Mouse (Mus musculus) left cerebral cortex, adult 2 months (tissue): ENCODE data around the gene Gdpd4. TPM values are rescaled to one million over a fixed set of nuclear protein-coding genes. Genes with fewer than 3 reads are reported as not detected.

Experiments
- DNase-seq, 2 experiments: peaks; one replicate each; pipeline ENCODE4 v3.0.0; 2021 to 2022; ENCODE audit warnings: low spot score in 2 of 2, mixed read lengths in 1 of 2; ENCODE audit errors: extremely low spot score in 1 of 2
- H3K27ac ChIP-seq: fragments of 200-600 bp; 2 replicates; pipeline ENCODE4 v1.8.1; 2022
- H3K4me3 ChIP-seq: fragments of 200-600 bp; 2 replicates; pipeline ENCODE4 v1.8.1; 2022
- CTCF ChIP-seq: fragments of 200-600 bp; IDR thresholded peaks from 2 replicates; pipeline ENCODE4 v1.8.1; 2022; ENCODE audit warnings: antibody characterized with exemption, mild to moderate bottlenecking, moderate library complexity
- intact Hi-C: fragments of 180-260 bp; cut with DNase I; formaldehyde crosslinking; loops from one replicate; pipeline ENCODE4 v1.15.1; 2025
- total RNA-seq, 2 experiments: library from RNA; stranded (reverse); gene quantifications; 2 replicates each; pipeline ENCODE4 v1.2.3; 2021

Gdpd4 gene
- total RNA-seq, 2 experiments from 2014 or later = not detected

DNA sequence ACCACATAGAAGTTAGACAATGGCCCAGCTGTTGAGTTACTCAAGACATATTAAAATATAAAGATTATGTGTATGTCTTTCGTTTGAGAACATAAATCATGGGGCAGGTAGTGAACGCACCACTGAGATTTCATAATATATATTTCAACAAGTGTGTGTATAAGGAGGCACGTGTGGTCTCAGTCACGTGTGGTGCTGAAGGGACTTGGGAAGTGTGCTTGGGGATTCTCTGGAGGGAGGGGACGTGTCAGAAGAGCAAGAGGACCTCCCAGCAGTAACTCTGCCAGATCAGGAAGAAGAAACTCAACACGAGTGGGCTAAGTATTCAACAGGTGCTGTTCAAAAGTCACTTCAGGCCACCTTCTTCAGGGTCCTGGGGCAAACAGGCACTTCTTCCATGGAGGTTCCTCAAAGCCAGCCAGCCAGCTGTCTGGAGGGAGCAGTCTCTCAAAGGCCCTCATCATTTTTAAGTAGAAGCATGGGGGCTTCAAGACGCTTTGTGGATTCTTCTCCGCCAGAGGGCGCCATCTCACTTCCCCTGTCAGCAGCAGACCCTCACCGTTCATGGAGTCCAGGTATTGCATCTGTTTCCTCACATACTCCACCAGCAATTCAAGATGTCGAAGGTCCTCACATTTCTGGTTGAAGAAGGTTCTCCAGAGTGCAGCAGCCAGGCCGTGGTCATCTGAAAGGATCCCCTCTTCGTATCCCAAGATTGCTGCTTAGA is 64.5 kb downstream of the Gdpd4 start:
- intact Hi-C loops = loop anchor here (2.0 kb wide), 1 partner anchor 133 kb away; no protein-coding TSS in a partner anchor
- peak; percentile 47 for TF ChIP-seq CTCF
- Histone ChIP-seq H3K27ac (no peak overlapping the region), H3K4me3 (no peak overlapping the region)
- no peak for DNase-seq

GRCm38 (mm10) chr7:98002617-98003016 is 82.9 kb downstream of the Gdpd4 start:
- DNase-seq = no peak
- intact Hi-C loops = no loop called here
- H3K4me3 ChIP-seq = no peak overlapping the region
- TF ChIP-seq CTCF = no peak
- H3K27ac ChIP-seq = no peak overlapping the region

- DNase-seq = no peak
- TF ChIP-seq CTCF = no peak
- intact Hi-C loops = no loop called here
Observed at GRCm38 (mm10) chr7:98048101-98048824, 128.5 kb downstream of the Gdpd4 start.

GRCm38 (mm10) chr7:98051980-98052379 is 132.2 kb downstream of the Gdpd4 start:
- peak in 1 of 2 experiments; percentile 22 for DNase-seq
- TF ChIP-seq CTCF = peak; percentile 68

More at GRCm38 (mm10) chr7:98048101-98048824, 128.5 kb downstream of the Gdpd4 start:
- Histone ChIP-seq H3K27ac (no peak overlapping the region), H3K4me3 (no peak overlapping the region)

DNA sequence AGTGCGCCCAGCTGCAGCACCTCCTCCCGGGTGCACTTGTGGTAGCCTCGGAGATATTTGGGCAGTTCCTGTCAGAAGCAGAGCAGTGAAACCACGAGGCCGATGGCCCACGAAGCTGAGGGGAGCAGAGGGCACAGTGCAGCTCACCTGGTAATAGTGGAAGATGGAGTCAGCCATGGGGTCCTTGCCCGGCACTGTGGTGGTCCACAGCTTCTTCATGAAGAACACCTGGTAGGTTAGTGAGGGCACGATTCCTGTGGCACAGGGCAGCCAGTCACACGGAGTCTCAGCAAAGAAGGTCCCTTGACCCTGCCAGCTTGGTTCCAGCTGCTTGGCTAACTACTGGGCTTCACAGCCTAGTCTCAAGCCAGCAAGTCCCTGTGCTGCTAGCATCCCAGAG is 134.7 kb downstream of the Gdpd4 start:
- intact Hi-C loops = no loop called here
- no peak overlapping the region for H3K27ac ChIP-seq
- DNase-seq = no peak
- no peak for TF ChIP-seq CTCF
- no peak overlapping the region for H3K4me3 ChIP-seq

More at GRCm38 (mm10) chr7:98051980-98052379, 132.2 kb downstream of the Gdpd4 start:
- no peak overlapping the region for H3K27ac ChIP-seq
- no peak overlapping the region for H3K4me3 ChIP-seq
- intact Hi-C loops = no loop called here

- H3K4me3 ChIP-seq = no peak overlapping the region
- no peak for DNase-seq
- no peak overlapping the region for H3K27ac ChIP-seq
- intact Hi-C loops = no loop called here
- TF ChIP-seq CTCF = no peak
Observed at GRCm38 (mm10) chr7:98054942-98055341, 135.2 kb downstream of the Gdpd4 start.

GRCm38 (mm10) chr7:98066229-98066628 is 146.5 kb downstream of the Gdpd4 start:
- Histone ChIP-seq H3K27ac (no peak overlapping the region), H3K4me3 (no peak overlapping the region)
- no peak for TF ChIP-seq CTCF
- intact Hi-C loops = no loop called here
- DNase-seq = no peak

DNA sequence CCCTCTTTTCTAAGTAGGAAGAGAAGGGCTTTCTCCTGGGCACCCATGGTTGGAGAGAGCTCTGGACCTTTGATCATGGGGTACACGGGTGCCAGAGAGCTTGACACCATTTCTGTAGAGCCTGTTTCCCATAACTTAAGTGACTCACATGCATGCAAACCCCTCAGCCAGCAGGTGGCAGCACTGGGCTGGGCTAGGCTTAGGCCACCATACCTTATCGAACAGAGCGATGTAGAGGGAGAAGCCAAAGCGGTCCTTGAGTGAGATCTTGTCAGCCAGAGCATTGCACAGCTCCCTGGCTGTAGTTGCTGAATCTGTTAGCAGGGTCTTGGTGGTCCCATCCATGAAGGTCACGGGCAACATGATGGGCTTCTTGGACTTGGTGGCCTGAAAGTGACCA is 151.9 kb downstream of the Gdpd4 start:
- TF ChIP-seq CTCF = peak; percentile 97
- DNase-seq = peak; percentile 60 to 80
- Histone ChIP-seq H3K27ac (no peak overlapping the region), H3K4me3 (no peak overlapping the region)
- intact Hi-C loops = loop anchor here (1.0 kb wide), 1 partner anchor 49 kb away; no protein-coding TSS in a partner anchor

GRCm38 (mm10) chr7:98077453-98077852 is 157.7 kb downstream of the Gdpd4 start:
- no peak for DNase-seq
- no peak overlapping the region for H3K27ac ChIP-seq
- TF ChIP-seq CTCF = no peak
- no peak overlapping the region for H3K4me3 ChIP-seq
- intact Hi-C loops = no loop called here

DNA sequence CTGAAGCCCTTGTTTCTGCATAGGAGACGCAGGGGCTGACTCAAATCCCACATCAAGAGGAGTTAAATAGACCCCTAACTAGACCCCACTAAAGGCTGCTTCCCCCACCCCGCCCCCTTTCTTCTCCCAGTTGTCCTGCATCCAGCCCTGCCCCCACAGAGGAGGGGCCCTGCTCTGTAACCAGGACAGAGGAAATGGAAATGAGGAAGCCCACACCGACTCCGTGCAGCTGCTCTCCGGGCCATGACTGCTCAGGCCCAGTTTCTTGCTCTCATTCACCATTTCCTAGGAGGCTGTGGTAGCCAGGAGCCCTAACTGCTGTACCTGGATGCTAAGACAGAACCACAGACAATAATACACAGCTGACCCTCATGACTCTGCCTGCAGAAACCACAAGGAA is 162.6 kb downstream of the Gdpd4 start:
- Histone ChIP-seq H3K27ac (no peak overlapping the region), H3K4me3 (no peak overlapping the region)
- intact Hi-C loops = no loop called here
- DNase-seq = no peak
- no peak for TF ChIP-seq CTCF

GRCm38 (mm10) chr7:98084541-98085293 is 165.0 kb downstream of the Gdpd4 start:
- Histone ChIP-seq H3K27ac (no peak overlapping the region), H3K4me3 (no peak overlapping the region)
- DNase-seq = no peak
- no peak for TF ChIP-seq CTCF
- intact Hi-C loops = no loop called here

GRCm38 (mm10) chr7:98085314-98085713 is 165.6 kb downstream of the Gdpd4 start:
- H3K4me3 ChIP-seq = no peak overlapping the region
- no peak overlapping the region for H3K27ac ChIP-seq
- intact Hi-C loops = no loop called here
- no peak for TF ChIP-seq CTCF
- DNase-seq = no peak
